Mouse (Mus musculus) gastrocnemius, adult 18-20 months (tissue): ENCODE measurements around the gene 2610028H24Rik. TPM values are rescaled to one million over a fixed set of nuclear protein-coding genes. Genes with fewer than 3 reads are reported as not detected.

Experiments used
- DNase-seq: peaks from one replicate; pipeline ENCODE4 v3.0.0; 2021; ENCODE audit warnings: low spot score
- long read RNA-seq, 2 experiments: library from polyadenylated mRNA; stranded (forward); transcript quantifications; one replicate each; pipeline ENCODE4 v2.0.0; 2021
- total RNA-seq, 2 experiments: library from RNA; stranded (reverse); gene quantifications; 2 replicates each; pipeline ENCODE4 v1.2.3; 2021

2610028H24Rik gene
- total RNA-seq, result under 1 TPM in 1 of 2 experiments, not detected in 1; 0.23 TPM
- long read RNA-seq, experiment 1, result 0 reads
- long read RNA-seq, experiment 2, result 0 reads

DNA sequence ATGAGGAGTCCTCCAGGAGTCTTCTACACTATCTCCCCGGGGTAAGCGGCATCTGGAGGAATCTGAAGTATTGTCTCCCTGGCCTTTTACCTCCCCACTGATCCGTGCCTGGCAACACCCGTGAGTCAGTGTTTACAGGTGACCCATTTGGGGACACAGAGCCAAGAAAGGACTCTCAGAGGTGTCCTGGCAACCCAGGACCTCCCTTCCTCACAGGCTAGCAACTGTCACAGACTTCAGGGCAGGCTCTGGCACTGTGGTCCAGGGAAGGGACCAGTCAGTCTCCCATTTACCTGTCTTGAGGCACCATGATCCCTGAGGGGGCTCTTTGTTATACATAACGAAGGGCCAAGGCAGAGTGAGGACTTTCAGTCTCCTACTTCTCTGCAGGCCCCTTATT, at the start of gene 2610028H24Rik:
Gene 2610028H24Rik, plus strand, starts transcription at position 231 of the 400 bp plus-strand sequence.
- peak; percentile 26 for DNase-seq

DNA sequence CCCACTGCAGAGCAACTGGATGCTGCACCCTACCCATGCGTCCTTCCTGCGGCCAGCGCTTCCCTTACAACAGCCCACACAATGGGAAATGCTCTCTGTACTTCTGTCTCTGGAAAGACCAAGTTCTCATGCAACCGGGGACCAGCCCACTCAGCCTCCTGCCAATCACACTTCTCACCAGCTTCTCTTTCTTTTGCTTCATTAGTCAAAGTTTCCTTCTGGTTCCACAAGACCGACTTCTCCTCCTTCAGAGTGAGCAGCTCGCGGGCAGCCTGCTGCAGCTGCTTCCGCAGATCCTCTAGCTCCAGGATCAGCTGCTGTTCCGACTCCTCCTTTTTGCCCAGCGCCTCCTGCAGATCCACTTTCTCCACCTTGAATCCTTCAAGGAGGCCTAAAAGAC, 40.4 kb upstream of the 2610028H24Rik start:
- no peak for DNase-seq

- DNase-seq, result peak; percentile 88
Observed at GRCm38 (mm10) chr10:76416811-76417210, 32.1 kb upstream of the 2610028H24Rik start.

GRCm38 (mm10) chr10:76425674-76426073, 23.2 kb upstream of the 2610028H24Rik start:
- no peak for DNase-seq

DNA sequence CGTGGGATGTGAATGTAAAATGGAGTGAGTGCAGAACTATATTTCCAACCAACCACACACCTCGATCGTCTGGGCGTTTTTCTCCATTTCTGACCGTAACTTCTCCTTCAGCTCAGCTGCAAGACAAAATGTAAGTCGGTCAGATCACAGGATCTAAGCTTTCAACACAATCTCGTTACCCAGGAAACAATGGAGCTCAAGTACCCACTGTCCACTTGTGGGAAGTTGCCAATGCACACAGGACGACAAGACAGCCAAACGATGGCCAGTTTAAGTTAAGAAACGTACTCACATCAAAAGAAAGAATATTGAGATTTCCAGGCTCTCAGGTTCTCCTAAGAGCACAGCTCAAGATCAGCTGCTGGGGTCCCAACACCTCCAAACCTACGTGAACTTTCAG, 15.0 kb upstream of the 2610028H24Rik start:
- no peak for DNase-seq

- DNase-seq, result no peak
Observed at GRCm38 (mm10) chr10:76439107-76439890, 9.6 kb upstream of the 2610028H24Rik start.

DNA sequence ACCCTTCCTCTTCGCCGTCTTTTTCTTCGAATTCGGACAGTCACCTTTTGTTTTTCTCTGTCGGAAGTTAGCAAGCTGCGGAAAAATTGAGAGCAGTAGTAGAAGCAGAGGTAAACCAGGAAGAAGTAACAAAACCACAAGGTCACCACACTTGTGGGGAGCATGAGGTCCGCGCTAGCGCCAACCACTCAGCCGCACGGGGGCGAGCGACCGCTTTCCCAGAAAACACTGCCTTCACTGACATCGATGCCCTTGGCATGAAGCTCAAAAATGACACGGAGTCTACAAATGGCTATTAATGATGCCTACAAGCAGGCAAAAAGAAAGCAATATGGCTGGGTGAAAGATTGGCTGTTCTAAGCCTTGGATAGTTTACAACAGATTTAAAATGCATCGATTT, 8.6 kb upstream of the 2610028H24Rik start, which contains the start of gene AC141477.1:
Gene AC141477.1, minus strand, starts transcription at position 164 of the 400 bp plus-strand sequence.
- no peak for DNase-seq

GRCm38 (mm10) chr10:76442178-76443088, 6.4 kb upstream of the 2610028H24Rik start, which contains the start of gene Pcnt:
TSS of gene Pcnt (minus strand) at chr10:76442786.
- DNase-seq, result peak; percentile 98

- DNase-seq, result no peak
Observed at GRCm38 (mm10) chr10:76445996-76446681, 2.7 kb upstream of the 2610028H24Rik start.

- peak; percentile 77 for DNase-seq
Observed at GRCm38 (mm10) chr10:76447406-76448229, 1.3 kb upstream of the 2610028H24Rik start.

- peak; percentile 42 for DNase-seq
Observed at GRCm38 (mm10) chr10:76455289-76455688, 6.4 kb downstream of the 2610028H24Rik start.

GRCm38 (mm10) chr10:76461255-76461654, 12.4 kb downstream of the 2610028H24Rik start:
- no peak for DNase-seq

DNA sequence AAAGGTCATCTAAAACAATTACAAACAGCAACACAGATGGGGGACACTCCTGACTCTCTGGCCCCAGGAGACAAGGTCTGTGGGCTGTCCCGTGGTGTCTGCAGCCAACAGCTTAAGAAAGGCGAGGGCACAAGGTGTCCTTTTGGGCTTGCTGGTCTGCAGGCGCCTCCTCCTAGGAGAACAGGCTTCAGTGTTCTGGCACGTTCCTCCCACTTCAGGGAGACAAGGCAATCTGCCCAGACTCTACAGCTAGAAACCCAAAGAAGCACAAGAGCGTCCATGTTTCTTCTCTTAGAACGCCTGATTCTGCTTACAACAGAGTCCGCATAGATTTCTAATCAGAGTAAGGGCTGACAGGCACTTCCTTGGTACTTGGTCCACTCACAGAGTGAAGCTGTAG, 13.4 kb downstream of the 2610028H24Rik start:
- DNase-seq, result no peak

- no peak for DNase-seq
Observed at GRCm38 (mm10) chr10:76462721-76463120, 13.8 kb downstream of the 2610028H24Rik start.

- DNase-seq, result peak; percentile 88
Observed at GRCm38 (mm10) chr10:76468203-76469162, 19.6 kb downstream of the 2610028H24Rik start, which contains the start of the genes Mcm3ap and Ybey. TSS of gene Mcm3ap (plus strand) at chr10:76468927. TSS of gene Ybey (minus strand) at chr10:76469114.

GRCm38 (mm10) chr10:76473759-76474158, 24.9 kb downstream of the 2610028H24Rik start:
- no peak for DNase-seq

GRCm38 (mm10) chr10:76480851-76481250, 32.0 kb downstream of the 2610028H24Rik start:
- no peak for DNase-seq

DNA sequence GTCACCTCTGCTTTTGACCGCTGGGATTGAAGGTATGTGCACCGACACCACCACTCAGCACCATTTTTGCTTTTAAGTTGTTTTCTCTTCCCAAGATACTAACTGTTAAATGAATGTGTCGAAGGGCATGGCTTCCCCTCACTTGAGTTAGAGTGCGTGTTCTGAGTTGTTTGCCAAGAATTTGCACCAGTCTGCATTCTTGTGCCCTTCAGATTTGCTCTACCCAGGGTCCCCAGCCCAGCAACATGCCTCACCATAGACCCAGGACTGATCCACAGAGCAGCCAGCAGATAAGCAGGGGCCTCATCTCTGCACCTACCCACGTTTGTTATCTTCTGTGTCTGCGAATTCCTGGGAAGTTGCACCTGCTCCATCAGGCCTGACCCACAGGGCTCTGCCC, 32.6 kb downstream of the 2610028H24Rik start:
- DNase-seq, result no peak

DNA sequence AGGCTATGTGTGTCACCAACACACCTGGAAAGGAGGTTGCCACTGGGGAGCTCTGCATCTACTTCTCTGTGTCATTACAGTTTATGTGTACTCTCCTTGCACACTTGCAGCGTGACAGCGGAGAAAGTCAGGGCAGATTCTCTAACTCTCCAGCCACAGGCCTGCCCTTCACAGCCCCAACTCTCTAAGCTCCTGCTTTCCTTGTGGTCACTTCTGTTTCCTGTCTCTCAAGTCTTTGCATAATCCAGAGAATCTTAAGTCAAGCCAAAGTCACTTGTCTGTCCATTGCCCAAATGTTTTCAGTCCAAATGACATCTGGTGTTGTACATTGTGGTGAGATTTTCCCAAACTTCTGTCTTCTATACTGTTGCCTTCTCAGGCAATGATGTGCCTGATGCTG, 37.4 kb downstream of the 2610028H24Rik start:
- DNase-seq, result no peak
